Mouse (Mus musculus) limb, embryonic 10.5 days (tissue): ENCODE results near the gene Cep350. TPM values are rescaled to one million over a fixed set of nuclear protein-coding genes. Genes with fewer than 3 reads are reported as not detected.
"Not testable (repeated sequence)": the region's sequence is repeated elsewhere in the genome, so short reads cannot be mapped to it uniquely, and the experiment has no call there.

Experiments used
- DNase-seq: peaks from one replicate; pipeline ENCODE4 v3.0.0-alpha.2; 2017; ENCODE audit warnings: low spot score
- H3K27ac ChIP-seq: fragments of 300-500 bp; sonication (generic); 2 replicates; pipeline ENCODE4 v1.5.1; 2016; ENCODE audit warnings: mild to moderate bottlenecking
- H3K27me3 ChIP-seq: fragments of 300-500 bp; sonication (generic); 2 replicates; pipeline ENCODE4 v1.6.1; 2016; ENCODE audit warnings: low read depth, mild to moderate bottlenecking; ENCODE audit not compliant: poor library complexity, severe bottlenecking
- H3K36me3 ChIP-seq: fragments of 300-500 bp; sonication (generic); 2 replicates; pipeline ENCODE4 v1.6.1; 2016; ENCODE audit warnings: mild to moderate bottlenecking, moderate library complexity
- H3K4me1 ChIP-seq: fragments of 300-500 bp; sonication (generic); 2 replicates; pipeline ENCODE4 v1.6.1; 2016
- H3K4me3 ChIP-seq: fragments of 300-500 bp; sonication (generic); 2 replicates; pipeline ENCODE4 v1.5.1; 2016; ENCODE audit warnings: mild to moderate bottlenecking, moderate library complexity
- H3K9me3 ChIP-seq: fragments of 300-500 bp; sonication (generic); replicated peaks from 2 replicates; pipeline ENCODE4 v1.6.1; 2016; ENCODE audit warnings: mild to moderate bottlenecking
- WGBS: fragments of 180-500 bp; shearing (Covaris S2); methylation state at CpG from one replicate; pipeline ENCODE4 v1.1.7; 2016; 5-methylcytosine and 5-hydroxymethylcytosine counted together
- polyA plus RNA-seq: library from polyadenylated mRNA; unstranded; fragments of >200 nt; fragmentation: Nextera tagmentation; extraction: Ambion mirVana; gene quantifications from 2 replicates; pipeline ENCODE4 v1.2.1, GENCODE M21; 2016

The Cep350 gene
- polyA plus RNA-seq, 1 experiment from 2014 or later = 6.9 TPM

GRCm38 (mm10) chr1:155973719-155974379 is 794 bp upstream of the Cep350 start:
- 10% methylated on average over 19 of the region's 19 CpGs for WGBS
- peaks cover 21% of the 10 kb centered on the region for H3K4me1 ChIP-seq
- DNase-seq = no peak

GRCm38 (mm10) chr1:155972146-155973067 is 648 bp downstream of the Cep350 start:
- DNase-seq = no peak
- peaks cover 21% of the 10 kb centered on the region for H3K4me1 ChIP-seq
- WGBS = 3% methylated on average over 39 of the region's 51 CpGs

More at GRCm38 (mm10) chr1:155973719-155974379, 794 bp upstream of the Cep350 start:
- H3K27me3 ChIP-seq = no peaks in the 10 kb centered on the region
- peak overlapping the region; percentile 98 for H3K27ac ChIP-seq
- H3K9me3 ChIP-seq = no peaks in the 10 kb centered on the region
- peak overlapping the region; percentile 100 for H3K4me3 ChIP-seq
- H3K36me3 ChIP-seq = no peaks in the 10 kb centered on the region

GRCm38 (mm10) chr1:155949170-155949569 is 23.9 kb downstream of the Cep350 start:
- WGBS = 95% methylated on average over 2 of the region's 2 CpGs
- no peaks in the 10 kb centered on the region for H3K4me1 ChIP-seq
- H3K9me3 ChIP-seq = no peaks in the 10 kb centered on the region
- no peak for DNase-seq
- no peaks in the 10 kb centered on the region for H3K27me3 ChIP-seq
- no peak overlapping the region for H3K27ac ChIP-seq
- peaks cover 71% of the 10 kb centered on the region for H3K36me3 ChIP-seq
- no peak overlapping the region for H3K4me3 ChIP-seq

More at GRCm38 (mm10) chr1:155972146-155973067, 648 bp downstream of the Cep350 start:
- no peaks in the 10 kb centered on the region for H3K27me3 ChIP-seq
- peak overlapping the region; percentile 98 for H3K27ac ChIP-seq
- peak overlapping the region; percentile 100 for H3K4me3 ChIP-seq
- no peaks in the 10 kb centered on the region for H3K9me3 ChIP-seq
- H3K36me3 ChIP-seq = no peaks in the 10 kb centered on the region

- H3K36me3 ChIP-seq = peaks cover 62% of the 10 kb centered on the region
- 90% methylated on average over 2 of the region's 2 CpGs for WGBS
- H3K27me3 ChIP-seq = no peaks in the 10 kb centered on the region
- H3K9me3 ChIP-seq = no peaks in the 10 kb centered on the region
- no peak overlapping the region for H3K4me3 ChIP-seq
- H3K4me1 ChIP-seq = no peaks in the 10 kb centered on the region
- DNase-seq = no peak
- no peak overlapping the region for H3K27ac ChIP-seq
Observed at GRCm38 (mm10) chr1:155944361-155944760, 28.7 kb downstream of the Cep350 start.

- WGBS = 98% methylated on average over 2 of the region's 2 CpGs
- H3K4me3 ChIP-seq = no peak overlapping the region
- no peak for DNase-seq
- no peak overlapping the region for H3K27ac ChIP-seq
- H3K27me3 ChIP-seq = no peaks in the 10 kb centered on the region
- H3K4me1 ChIP-seq = no peaks in the 10 kb centered on the region
- peaks cover 84% of the 10 kb centered on the region for H3K36me3 ChIP-seq
- H3K9me3 ChIP-seq = no peaks in the 10 kb centered on the region
Observed at GRCm38 (mm10) chr1:155937416-155937815, 35.6 kb downstream of the Cep350 start.

GRCm38 (mm10) chr1:155934702-155935101 is 38.4 kb downstream of the Cep350 start:
- Histone ChIP-seq H3K27ac (no peak overlapping the region), H3K9me3 (no peaks in the 10 kb centered on the region), H3K4me3 (no peak overlapping the region), H3K4me1 (no peaks in the 10 kb centered on the region), H3K27me3 (no peaks in the 10 kb centered on the region), H3K36me3 (peaks cover 86% of the 10 kb centered on the region)
- DNase-seq = no peak
- 95% methylated on average over 2 of the region's 2 CpGs for whole genome bisulfite sequencing

GRCm38 (mm10) chr1:155903561-155903960 is 69.5 kb downstream of the Cep350 start:
- Histone ChIP-seq H3K27me3 (no peaks in the 10 kb centered on the region), H3K4me3 (no peak overlapping the region), H3K9me3 (no peaks in the 10 kb centered on the region), H3K27ac (no peak overlapping the region), H3K4me1 (no peaks in the 10 kb centered on the region), H3K36me3 (peaks cover 87% of the 10 kb centered on the region)
- no peak for DNase-seq
- 90% methylated on average over 3 of the region's 3 CpGs for WGBS

GRCm38 (mm10) chr1:155901348-155901747 is 71.7 kb downstream of the Cep350 start:
- H3K9me3 ChIP-seq = no peaks in the 10 kb centered on the region
- H3K27me3 ChIP-seq = no peaks in the 10 kb centered on the region
- peaks cover 85% of the 10 kb centered on the region for H3K36me3 ChIP-seq
- H3K4me1 ChIP-seq = no peaks in the 10 kb centered on the region
- H3K27ac ChIP-seq = no peak overlapping the region
- WGBS = 96% methylated on average over 8 of the region's 8 CpGs
- no peak overlapping the region for H3K4me3 ChIP-seq
- no peak for DNase-seq

- 95% methylated on average over 10 of the region's 10 CpGs for WGBS
- H3K4me1 ChIP-seq = no peaks in the 10 kb centered on the region
- H3K27me3 ChIP-seq = no peaks in the 10 kb centered on the region
- H3K4me3 ChIP-seq = no peak overlapping the region
- no peak overlapping the region for H3K27ac ChIP-seq
- H3K9me3 ChIP-seq = no peaks in the 10 kb centered on the region
- peaks cover 85% of the 10 kb centered on the region for H3K36me3 ChIP-seq
- no peak for DNase-seq
Observed at GRCm38 (mm10) chr1:155894382-155894781, 78.7 kb downstream of the Cep350 start.

GRCm38 (mm10) chr1:155886846-155887245 is 86.2 kb downstream of the Cep350 start:
- no peaks in the 10 kb centered on the region for H3K27me3 ChIP-seq
- H3K4me1 ChIP-seq = no peaks in the 10 kb centered on the region
- no peak for DNase-seq
- H3K36me3 ChIP-seq = peaks cover 60% of the 10 kb centered on the region
- WGBS = 76% methylated on average over 2 of the region's 2 CpGs
- no peak overlapping the region for H3K4me3 ChIP-seq
- H3K9me3 ChIP-seq = no peaks in the 10 kb centered on the region
- H3K27ac ChIP-seq = no peak overlapping the region

- 91% methylated on average over 3 of the region's 3 CpGs for WGBS
- H3K27ac ChIP-seq, H3K27me3 ChIP-seq, H3K9me3 ChIP-seq, H3K4me1 ChIP-seq, DNase-seq, H3K4me3 ChIP-seq: not testable (repeated sequence)
- peaks cover 56% of the 10 kb centered on the region for H3K36me3 ChIP-seq
Observed at GRCm38 (mm10) chr1:155882646-155883231, 90.3 kb downstream of the Cep350 start.

GRCm38 (mm10) chr1:155879596-155879995 is 93.5 kb downstream of the Cep350 start:
- Histone ChIP-seq H3K4me3 (no peak overlapping the region), H3K36me3 (peaks cover 69% of the 10 kb centered on the region), H3K27ac (no peak overlapping the region), H3K27me3 (no peaks in the 10 kb centered on the region), H3K4me1 (no peaks in the 10 kb centered on the region), H3K9me3 (no peaks in the 10 kb centered on the region)
- WGBS = 89% methylated on average over 3 of the region's 3 CpGs
- no peak for DNase-seq

- Histone ChIP-seq H3K27ac (no peak overlapping the region), H3K4me1 (no peaks in the 10 kb centered on the region), H3K9me3 (no peaks in the 10 kb centered on the region), H3K4me3 (no peak overlapping the region), H3K36me3 (peaks cover 88% of the 10 kb centered on the region), H3K27me3 (no peaks in the 10 kb centered on the region)
- WGBS = 73% methylated on average over 4 of the region's 4 CpGs
- no peak for DNase-seq
Observed at GRCm38 (mm10) chr1:155862967-155863366, 110.1 kb downstream of the Cep350 start.
